Mouse (Mus musculus) midbrain, postnatal 0 days (tissue): ENCODE data around the gene Rab42. TPM values are rescaled to one million over a fixed set of nuclear protein-coding genes. Genes with fewer than 3 reads are reported as not detected.

Source experiments
- ATAC-seq: fragments of 200-750 bp; cut with Nextera tagmentation; 2 replicates; pipeline ENCODE4 v1.8.0; 2017; ENCODE audit warnings: moderate number of reproducible peaks, mild to moderate bottlenecking, moderate TSS enrichment, moderate library complexity; ENCODE audit not compliant: low FRiP score
- DNase-seq: peaks from one replicate; pipeline ENCODE4 v3.0.0-alpha.2; 2015; ENCODE audit warnings: low spot score
- H3K27ac ChIP-seq: fragments of 300-500 bp; sonication (generic); 2 replicates; pipeline ENCODE4 v1.5.1; 2014; ENCODE audit warnings: low read depth, mild to moderate bottlenecking, low read length, mixed read lengths
- H3K27me3 ChIP-seq: fragments of 300-500 bp; sonication (generic); 2 replicates; pipeline ENCODE4 v1.6.1; 2014; ENCODE audit warnings: low read length, control low read depth, mixed read lengths; ENCODE audit not compliant: insufficient read depth
- H3K36me3 ChIP-seq: fragments of 300-500 bp; sonication (generic); 2 replicates; pipeline ENCODE4 v1.6.1; 2014; ENCODE audit warnings: low read length, control low read depth, mixed read lengths; ENCODE audit not compliant: insufficient read depth
- H3K4me1 ChIP-seq: fragments of 300-500 bp; sonication (generic); 2 replicates; pipeline ENCODE4 v1.6.1; 2014; ENCODE audit warnings: mild to moderate bottlenecking, control low read depth, antibody characterized with exemption, low read length, mixed read lengths; ENCODE audit not compliant: insufficient read depth
- H3K4me2 ChIP-seq: fragments of 300-500 bp; sonication (generic); 2 replicates; pipeline ENCODE4 v1.6.1; 2014; ENCODE audit warnings: low read depth, mild to moderate bottlenecking, low read length, mixed read lengths; ENCODE audit not compliant: poor library complexity, severe bottlenecking
- H3K4me3 ChIP-seq: fragments of 300-500 bp; sonication (generic); 2 replicates; pipeline ENCODE4 v1.5.1; 2014; ENCODE audit warnings: low read depth, mild to moderate bottlenecking, low read length, moderate library complexity
- H3K9ac ChIP-seq: fragments of 300-500 bp; sonication (generic); replicated peaks from 2 replicates; pipeline ENCODE4 v1.6.1; 2014; ENCODE audit warnings: mild to moderate bottlenecking, low read length, moderate library complexity, mixed read lengths; ENCODE audit not compliant: poor library complexity, severe bottlenecking
- H3K9me3 ChIP-seq: fragments of 300-500 bp; sonication (generic); 2 replicates; pipeline ENCODE4 v1.6.1; 2016; ENCODE audit warnings: low read length, control low read depth
- CTCF ChIP-seq: IDR thresholded peaks from 2 replicates; pipeline ENCODE4 v1.5.1; 2016; ENCODE audit warnings: antibody characterized with exemption, mild to moderate bottlenecking
- WGBS: fragments of 180-500 bp; shearing (Covaris S2); extraction: QIAGEN DNeasy Blood & Tissue Kit; methylation state at CpG from one replicate; pipeline ENCODE4 v1.1.7; 2014; 5-methylcytosine and 5-hydroxymethylcytosine counted together
- polyA plus RNA-seq: library from polyadenylated mRNA; unstranded; fragments of >200 nt; fragmentation: Nextera tagmentation; extraction: Ambion mirVana; gene quantifications from 2 replicates; pipeline ENCODE4 v1.2.1, GENCODE M21; 2015
- total RNA-seq: library from RNA; depleted of rRNA; stranded (reverse); fragments of >200 nt; gene quantifications from 2 replicates; pipeline ENCODE4 v1.2.3, GENCODE M21; 2014; rRNA removed

Rab42 gene
- total RNA-seq (0.38 and 3.3 TPM in 2 replicates), polyA plus RNA-seq (4.2 and 4.3 TPM in 2 replicates)

- no peaks in the 10 kb centered on the region for H3K4me1 ChIP-seq
- H3K9me3 ChIP-seq, result no peaks in the 10 kb centered on the region
- ATAC-seq (peak; percentile 83), DNase-seq (peak; percentile 63)
- peak; percentile 25 for TF ChIP-seq CTCF
- H3K36me3 ChIP-seq, result no peaks in the 10 kb centered on the region
- H3K27me3 ChIP-seq, result no peaks in the 10 kb centered on the region
- H3K4me3 ChIP-seq, result peak within 1 kb of the TSS; percentile 29
- peak within 1 kb of the TSS; percentile 14; the same call in 1 of the 2 replicates for H3K27ac ChIP-seq
- 1% methylated on average over 31 of the region's 31 CpGs for WGBS
- H3K4me2 ChIP-seq, result peak within 1 kb of the TSS; percentile 46
- peak within 1 kb of the TSS; percentile 25 for H3K9ac ChIP-seq
These were observed at the start of gene Rab42 for GRCm38 (mm10) chr4:132302939-132303479. TSS of gene Rab42 (minus strand) at chr4:132303385.

GRCm38 (mm10) chr4:132352739-132353138 is 49.6 kb upstream of the Rab42 start:
- Histone ChIP-seq H3K4me3 (peak overlapping the region; percentile 62), H3K27me3 (no peaks in the 10 kb centered on the region), H3K4me2 (peak overlapping the region; percentile 77), H3K9ac (peak overlapping the region; percentile 58), H3K9me3 (no peaks in the 10 kb centered on the region), H3K36me3 (peaks cover 7% of the 10 kb centered on the region; the same call in 1 of the 2 replicates), H3K27ac (peak overlapping the region; percentile 82), H3K4me1 (no peaks in the 10 kb centered on the region)
- no peak for DNase-seq
- no peak for TF ChIP-seq CTCF
- no peak for ATAC-seq
- under 1% methylated on average over 14 of the region's 14 CpGs for WGBS

- WGBS, result 50% methylated on average over 1 of the region's 1 CpGs
- H3K4me1 ChIP-seq, result no peaks in the 10 kb centered on the region
- ATAC-seq (no peak), DNase-seq (no peak)
- H3K9me3 ChIP-seq, result no peaks in the 10 kb centered on the region
- no peaks in the 10 kb centered on the region for H3K27me3 ChIP-seq
- no peak overlapping the region for H3K27ac ChIP-seq
- 0 out of 2 replicates have a peak overlapping the region, but pooled peaks have one; percentile 14 for H3K9ac ChIP-seq
- no peak overlapping the region for H3K4me3 ChIP-seq
- TF ChIP-seq CTCF, result no peak
- H3K4me2 ChIP-seq, result no peak overlapping the region; the same call in 1 of the 2 replicates
- no peaks in the 10 kb centered on the region for H3K36me3 ChIP-seq
These were observed 48.2 kb upstream of the Rab42 start for GRCm38 (mm10) chr4:132351401-132351800.

GRCm38 (mm10) chr4:132350854-132351253 is 47.7 kb upstream of the Rab42 start:
- 70% methylated on average over 3 of the region's 3 CpGs for WGBS
- H3K9ac ChIP-seq, result no peak overlapping the region
- H3K4me1 ChIP-seq, result no peaks in the 10 kb centered on the region
- H3K27ac ChIP-seq, result no peak overlapping the region
- H3K36me3 ChIP-seq, result no peaks in the 10 kb centered on the region
- no peak overlapping the region for H3K4me2 ChIP-seq
- DNase-seq (no peak), ATAC-seq (no peak)
- no peaks in the 10 kb centered on the region for H3K9me3 ChIP-seq
- no peak overlapping the region for H3K4me3 ChIP-seq
- TF ChIP-seq CTCF, result no peak
- H3K27me3 ChIP-seq, result no peaks in the 10 kb centered on the region

- TF ChIP-seq CTCF, result no peak
- H3K4me2 ChIP-seq, result no peak overlapping the region
- no peak for ATAC-seq
- H3K27me3 ChIP-seq, result no peaks in the 10 kb centered on the region
- no peak for DNase-seq
- H3K36me3 ChIP-seq, result no peaks in the 10 kb centered on the region
- H3K9me3 ChIP-seq, result no peaks in the 10 kb centered on the region
- no peak overlapping the region for H3K27ac ChIP-seq
- no peak overlapping the region for H3K4me3 ChIP-seq
- 42% methylated on average over 2 of the region's 2 CpGs for WGBS
- no peak overlapping the region for H3K9ac ChIP-seq
- no peaks in the 10 kb centered on the region for H3K4me1 ChIP-seq
These were observed 47.0 kb upstream of the Rab42 start for GRCm38 (mm10) chr4:132350123-132350740.

GRCm38 (mm10) chr4:132349495-132350122 is 46.4 kb upstream of the Rab42 start:
- Histone ChIP-seq H3K4me3 (no peak overlapping the region), H3K27ac (no peak overlapping the region), H3K4me2 (no peak overlapping the region), H3K27me3 (no peaks in the 10 kb centered on the region), H3K9me3 (no peaks in the 10 kb centered on the region), H3K9ac (no peak overlapping the region), H3K36me3 (no peaks in the 10 kb centered on the region), H3K4me1 (0 out of 2 replicates have a peak, but pooled peaks cover 2% of the 10 kb centered on the region)
- TF ChIP-seq CTCF, result peak; percentile 31
- WGBS, result 63% methylated on average over 3 of the region's 3 CpGs
- DNase-seq (no peak), ATAC-seq (no peak)
